Mouse (Mus musculus): ENCODE measurements around the gene A530016L24Rik. TPM values are rescaled to one million over a fixed set of nuclear protein-coding genes. Genes with fewer than 3 reads are reported as not detected.

A530016L24Rik gene
- polyA plus RNA-seq, 1 experiment from 2014 or later = 0.12 TPM

- no peak overlapping the region for H3K9ac ChIP-seq
- no peak overlapping the region for H3K4me2 ChIP-seq
- H3K4me1 ChIP-seq (replicated peaks) = peaks cover 43% of the 10 kb centered on the region
- WGBS = 90% methylated on average over 12 of the region's 12 CpGs
- H3K4me3 ChIP-seq = no peak overlapping the region
- peaks cover 62% of the 10 kb centered on the region for H3K27me3 ChIP-seq
- no peak for ATAC-seq (ENCODE audit: low FRiP score)
- no peak overlapping the region for H3K27ac ChIP-seq
- no peaks in the 10 kb centered on the region for H3K9me3 ChIP-seq
- H3K36me3 ChIP-seq = no peaks in the 10 kb centered on the region
These were observed 51.1 kb downstream of the A530016L24Rik start for GRCm38 (mm10) chr12:112540321-112540720.

- Histone ChIP-seq H3K4me1 (replicated peaks) (peaks cover 51% of the 10 kb centered on the region), H3K9me3 (no peaks in the 10 kb centered on the region), H3K9ac (0 out of 2 replicates have a peak overlapping the region, but pooled peaks have one; percentile 35), H3K27me3 (peaks cover 53% of the 10 kb centered on the region), H3K4me2 (no peak overlapping the region), H3K4me3 (no peak overlapping the region), H3K27ac (peak overlapping the region; percentile 62), H3K36me3 (no peaks in the 10 kb centered on the region)
- 13% methylated on average over 8 of the region's 8 CpGs for WGBS
- ATAC-seq (ENCODE audit: low FRiP score) = peak; percentile 47
These were observed 52.3 kb downstream of the A530016L24Rik start for GRCm38 (mm10) chr12:112541483-112542091.

GRCm38 (mm10) chr12:112542257-112542919 is 53.1 kb downstream of the A530016L24Rik start:
- Histone ChIP-seq H3K36me3 (no peaks in the 10 kb centered on the region), H3K27ac (peak overlapping the region; percentile 56), H3K27me3 (peaks cover 48% of the 10 kb centered on the region), H3K4me3 (no peak overlapping the region), H3K9ac (0 out of 2 replicates have a peak overlapping the region, but pooled peaks have one; percentile 35), H3K9me3 (no peaks in the 10 kb centered on the region), H3K4me1 (replicated peaks) (peaks cover 51% of the 10 kb centered on the region), H3K4me2 (no peak overlapping the region)
- WGBS = 37% methylated on average over 13 of the region's 13 CpGs
- ATAC-seq (ENCODE audit: low FRiP score) = peak; percentile 29

GRCm38 (mm10) chr12:112542920-112543300 is 53.7 kb downstream of the A530016L24Rik start:
- Histone ChIP-seq H3K36me3 (no peaks in the 10 kb centered on the region), H3K9me3 (no peaks in the 10 kb centered on the region), H3K27ac (peak overlapping the region; percentile 56), H3K9ac (0 out of 2 replicates have a peak overlapping the region, but pooled peaks have one; percentile 35), H3K4me2 (no peak overlapping the region), H3K4me3 (no peak overlapping the region), H3K27me3 (peaks cover 42% of the 10 kb centered on the region), H3K4me1 (replicated peaks) (peaks cover 51% of the 10 kb centered on the region)
- WGBS = 4% methylated on average over 11 of the region's 11 CpGs
- peak; percentile 50 for ATAC-seq (ENCODE audit: low FRiP score)

GRCm38 (mm10) chr12:112543941-112544340 is 54.7 kb downstream of the A530016L24Rik start:
- H3K27me3 ChIP-seq = peaks cover 32% of the 10 kb centered on the region
- H3K9ac ChIP-seq = no peak overlapping the region
- peaks cover 51% of the 10 kb centered on the region for H3K4me1 ChIP-seq (replicated peaks)
- no peak overlapping the region for H3K4me2 ChIP-seq
- H3K36me3 ChIP-seq = no peaks in the 10 kb centered on the region
- H3K27ac ChIP-seq = no peak overlapping the region
- no peak overlapping the region for H3K4me3 ChIP-seq
- H3K9me3 ChIP-seq = no peaks in the 10 kb centered on the region
- WGBS = 60% methylated on average over 9 of the region's 9 CpGs
- ATAC-seq (ENCODE audit: low FRiP score) = no peak

GRCm38 (mm10) chr12:112544946-112545701 is 55.9 kb downstream of the A530016L24Rik start:
- Histone ChIP-seq H3K9ac (peak overlapping the region; percentile 24; the same call in 1 of the 2 replicates), H3K4me2 (peak overlapping the region; percentile 4; the same call in 1 of the 2 replicates), H3K27ac (peak overlapping the region; percentile 35; the same call in 1 of the 2 replicates), H3K36me3 (no peaks in the 10 kb centered on the region), H3K4me3 (no peak overlapping the region), H3K4me1 (replicated peaks) (peaks cover 50% of the 10 kb centered on the region), H3K27me3 (peaks cover 23% of the 10 kb centered on the region), H3K9me3 (no peaks in the 10 kb centered on the region)
- WGBS = 24% methylated on average over 12 of the region's 12 CpGs
- ATAC-seq (ENCODE audit: low FRiP score) = no peak

GRCm38 (mm10) chr12:112546110-112546509 is 56.9 kb downstream of the A530016L24Rik start:
- peaks cover 20% of the 10 kb centered on the region for H3K27me3 ChIP-seq
- H3K9ac ChIP-seq = no peak overlapping the region
- 89% methylated on average over 8 of the region's 8 CpGs for WGBS
- no peaks in the 10 kb centered on the region for H3K9me3 ChIP-seq
- no peak overlapping the region for H3K4me3 ChIP-seq
- H3K4me1 ChIP-seq (replicated peaks) = peaks cover 40% of the 10 kb centered on the region
- H3K27ac ChIP-seq = peak overlapping the region; percentile 35; the same call in 1 of the 2 replicates
- H3K36me3 ChIP-seq = no peaks in the 10 kb centered on the region
- no peak overlapping the region for H3K4me2 ChIP-seq
- ATAC-seq (ENCODE audit: low FRiP score) = no peak

- peaks cover 13% of the 10 kb centered on the region for H3K27me3 ChIP-seq
- 97% methylated on average over 1 of the region's 1 CpGs for WGBS
- no peak overlapping the region for H3K4me3 ChIP-seq
- no peak overlapping the region for H3K4me2 ChIP-seq
- no peak for ATAC-seq (ENCODE audit: low FRiP score)
- H3K9ac ChIP-seq = no peak overlapping the region
- H3K4me1 ChIP-seq (replicated peaks) = peaks cover 26% of the 10 kb centered on the region
- no peaks in the 10 kb centered on the region for H3K36me3 ChIP-seq
- H3K27ac ChIP-seq = no peak overlapping the region
- H3K9me3 ChIP-seq = no peaks in the 10 kb centered on the region
These were observed 60.0 kb downstream of the A530016L24Rik start for GRCm38 (mm10) chr12:112549287-112549686.

Other genes starting within 250 kb of the A530016L24Rik start
- gene Tmem179, start 27.3 kb downstream of the A530016L24Rik start, polyA plus RNA-seq (2015; fragmentation: Nextera tagmentation; extraction: Ambion mirVana) = 40.8 and 44.4 TPM in 2 replicates
- gene Inf2, start 99.3 kb downstream of the A530016L24Rik start, polyA plus RNA-seq (2015; fragmentation: Nextera tagmentation; extraction: Ambion mirVana) = 1.1 and 1.6 TPM in 2 replicates
- 3.1 and 3.2 TPM in 2 replicates for gene Adssl1, start 130.6 kb downstream of the A530016L24Rik start, polyA plus RNA-seq (2015; fragmentation: Nextera tagmentation; extraction: Ambion mirVana)
- gene Siva1, start 155.2 kb downstream of the A530016L24Rik start, polyA plus RNA-seq (2015; fragmentation: Nextera tagmentation; extraction: Ambion mirVana) = 62.6 and 63.8 TPM in 2 replicates
- gene Akt1, start 185.4 kb downstream of the A530016L24Rik start, polyA plus RNA-seq (2015; fragmentation: Nextera tagmentation; extraction: Ambion mirVana) = 60.8 and 64.5 TPM in 2 replicates
- 3.6 and 4.6 TPM in 2 replicates for gene Zbtb42, start 189.4 kb downstream of the A530016L24Rik start, polyA plus RNA-seq (2015; fragmentation: Nextera tagmentation; extraction: Ambion mirVana)
- 24.2 and 24.9 TPM in 2 replicates for gene Cep170b, start 231.0 kb downstream of the A530016L24Rik start, polyA plus RNA-seq (2015; fragmentation: Nextera tagmentation; extraction: Ambion mirVana)